Mouse (Mus musculus) MEL (cell line): Measurements from ENCODE around the gene Inpp4a. TPM values are rescaled to one million over a fixed set of nuclear protein-coding genes. Genes with fewer than 3 reads are reported as not detected.

Experiments
- DNase-seq: peaks from one replicate; pipeline ENCODE4 v3.0.0; 2011; ENCODE audit warnings: low read depth, low spot score
- H3K27ac ChIP-seq: 2 replicates; pipeline ENCODE4 v1.5.1; 2012; ENCODE audit warnings: low read depth, mild to moderate bottlenecking, control low read depth, low read length, moderate library complexity; ENCODE audit not compliant: control insufficient read depth
- H3K27me3 ChIP-seq, 2 experiments: fragments of 150-350 bp in 1 of 2; sonication (generic) in 1 of 2; 2 replicates each; pipeline ENCODE4 v1.6.1; 2012; ENCODE audit warnings: low read length in 2 of 2, mild to moderate bottlenecking in 2 of 2, improper control_type of control experiment in 1 of 2, moderate library complexity in 1 of 2; ENCODE audit not compliant: insufficient read depth in 2 of 2, control insufficient read depth in 1 of 2
- H3K36me3 ChIP-seq, 2 experiments: 2 replicates each; pipeline ENCODE4 v1.6.1; 2012 to 2014; ENCODE audit warnings: low read length in 2 of 2, improper control_type of control experiment in 1 of 2, inconsistent platforms in 1 of 2, mild to moderate bottlenecking in 1 of 2; ENCODE audit not compliant: insufficient read depth in 2 of 2, control insufficient read depth in 1 of 2
- H3K4me1 ChIP-seq, 2 experiments: fragments of 150-350 bp in 1 of 2; sonication (generic) in 1 of 2; 2 replicates each; pipeline ENCODE4 v1.6.1; 2012; ENCODE audit warnings: low read length in 2 of 2, improper control_type of control experiment in 1 of 2, mild to moderate bottlenecking in 1 of 2; ENCODE audit not compliant: insufficient read depth in 2 of 2, control insufficient read depth in 1 of 2
- H3K4me3 ChIP-seq, 2 experiments: fragments of 150-350 bp in 1 of 2; sonication (generic) in 1 of 2; 2 replicates each; pipeline ENCODE4 v1.5.1; 2012; ENCODE audit warnings: low read depth in 2 of 2, low read length in 2 of 2, mild to moderate bottlenecking in 2 of 2, moderate library complexity in 2 of 2, control low read depth in 1 of 2, improper control_type of control experiment in 1 of 2; ENCODE audit not compliant: control insufficient read depth in 1 of 2, insufficient read depth in 1 of 2
- H3K79me2 ChIP-seq: 2 replicates; pipeline ENCODE4 v1.6.1; 2012; ENCODE audit warnings: mild to moderate bottlenecking, low read length, moderate library complexity; ENCODE audit not compliant: control insufficient read depth, poor library complexity, insufficient read depth
- H3K9ac ChIP-seq: 2 replicates; pipeline ENCODE4 v1.6.1; 2012; ENCODE audit warnings: low read depth, mild to moderate bottlenecking, control low read depth, low read length, moderate library complexity; ENCODE audit not compliant: control insufficient read depth, poor library complexity, severe bottlenecking
- H3K9me3 ChIP-seq: fragments of 150-350 bp; sonication (generic); replicated peaks from 2 replicates; pipeline ENCODE4 v1.6.1; 2012; ENCODE audit warnings: mild to moderate bottlenecking, low read length, improper control_type of control experiment, moderate library complexity; ENCODE audit not compliant: insufficient read depth
- CHD1 ChIP-seq: IDR thresholded peaks from 2 replicates; pipeline ENCODE4 v1.6.1; 2012; ENCODE audit warnings: low read depth, mild to moderate bottlenecking, inconsistent platforms, low read length, improper control_type of control experiment
- CHD2 ChIP-seq: IDR thresholded peaks from 2 replicates; pipeline ENCODE4 v1.6.1; 2011; ENCODE audit warnings: low read length, improper control_type of control experiment
- CTCF ChIP-seq, 3 experiments: IDR thresholded peaks in 2 of 3; conservative IDR thresholded peaks in 1 of 3; 2 replicates each; pipeline ENCODE4 v1.5.1; 2011 to 2012; ENCODE audit warnings: low read length in 3 of 3, low read depth in 2 of 3, mild to moderate bottlenecking in 2 of 3, improper control_type of control experiment in 1 of 3, inconsistent platforms in 1 of 3, mixed read lengths in 1 of 3, moderate library complexity in 1 of 3; ENCODE audit not compliant: control insufficient read depth in 1 of 3, insufficient read depth in 1 of 3, poor library complexity in 1 of 3, severe bottlenecking in 1 of 3
- E2F4 ChIP-seq: IDR thresholded peaks from 2 replicates; pipeline ENCODE4 v1.6.1; 2011; ENCODE audit warnings: low read depth, low read length, improper control_type of control experiment, borderline replicate concordance
- ELF1 ChIP-seq: IDR thresholded peaks from 2 replicates; pipeline ENCODE4 v1.6.1; 2014; ENCODE audit warnings: low read depth, mild to moderate bottlenecking, inconsistent platforms, low read length, improper control_type of control experiment, moderate library complexity
- GATA1 ChIP-seq: IDR thresholded peaks from 2 replicates; pipeline ENCODE4 v1.6.1; 2011; ENCODE audit warnings: low read depth, low read length, improper control_type of control experiment
- HCFC1 ChIP-seq: IDR thresholded peaks from 2 replicates; pipeline ENCODE4 v1.6.1; 2012; ENCODE audit warnings: low read depth, mild to moderate bottlenecking, inconsistent platforms, low read length, improper control_type of control experiment, moderate library complexity
- JUND ChIP-seq: IDR thresholded peaks from 2 replicates; pipeline ENCODE4 v1.6.1; 2011; ENCODE audit warnings: low read depth, mild to moderate bottlenecking, improper control_type of control experiment, low read length
- KAT2A ChIP-seq: conservative IDR thresholded peaks from 2 replicates; pipeline ENCODE4 v1.6.1; 2012; ENCODE audit warnings: low read depth, low read length, improper control_type of control experiment, inconsistent platforms
- MAX ChIP-seq: IDR thresholded peaks from 2 replicates; pipeline ENCODE4 v1.6.1; 2011; ENCODE audit warnings: low read length, improper control_type of control experiment
- NELFE ChIP-seq: IDR thresholded peaks from 2 replicates; pipeline ENCODE4 v1.6.1; 2011; ENCODE audit warnings: low read depth, low read length, improper control_type of control experiment
- POLR2AphosphoS2 ChIP-seq: IDR thresholded peaks from 2 replicates; pipeline ENCODE4 v1.6.1; 2011; ENCODE audit warnings: low read length, improper control_type of control experiment
- RAD21 ChIP-seq: IDR thresholded peaks from 2 replicates; pipeline ENCODE4 v1.6.1; 2011; ENCODE audit warnings: mild to moderate bottlenecking, low read depth, low read length, improper control_type of control experiment
- RCOR1 ChIP-seq: IDR thresholded peaks from 2 replicates; pipeline ENCODE4 v1.6.1; 2012; ENCODE audit warnings: low read depth, mild to moderate bottlenecking, inconsistent platforms, low read length, improper control_type of control experiment
- SIN3A ChIP-seq: IDR thresholded peaks from 2 replicates; pipeline ENCODE4 v1.6.1; 2012; ENCODE audit warnings: low read length, improper control_type of control experiment, inconsistent platforms
- SMC3 ChIP-seq: IDR thresholded peaks from 2 replicates; pipeline ENCODE4 v1.6.1; 2011; ENCODE audit warnings: low read depth, low read length, improper control_type of control experiment
- TAL1 ChIP-seq: IDR thresholded peaks from 2 replicates; pipeline ENCODE4 v1.6.1; 2012; ENCODE audit warnings: mild to moderate bottlenecking, inconsistent platforms, low read length, moderate library complexity, mixed read lengths
- TBP ChIP-seq: IDR thresholded peaks from 2 replicates; pipeline ENCODE4 v1.8.0; 2011; ENCODE audit warnings: low read depth, low read length, improper control_type of control experiment
- USF1 ChIP-seq: IDR thresholded peaks from 2 replicates; pipeline ENCODE4 v1.6.1; 2014; ENCODE audit warnings: low read depth, mild to moderate bottlenecking, inconsistent platforms, low read length, improper control_type of control experiment, moderate library complexity
- USF2 ChIP-seq, 2 experiments: IDR thresholded peaks; 2 replicates each; pipeline ENCODE4 v1.6.1; 2011 to 2012; ENCODE audit warnings: improper control_type of control experiment in 2 of 2, low read length in 2 of 2, borderline replicate concordance in 1 of 2, inconsistent platforms in 1 of 2, low read depth in 1 of 2, mild to moderate bottlenecking in 1 of 2; ENCODE audit not compliant: insufficient read depth in 1 of 2
- ZC3H11A ChIP-seq: IDR thresholded peaks from 2 replicates; pipeline ENCODE4 v1.6.1; 2012; ENCODE audit warnings: low read depth, mild to moderate bottlenecking, inconsistent platforms, low read length, improper control_type of control experiment
- ZKSCAN1 ChIP-seq: IDR thresholded peaks from 2 replicates; pipeline ENCODE4 v1.6.1; 2012; ENCODE audit warnings: low read depth, mild to moderate bottlenecking, inconsistent platforms, low read length, improper control_type of control experiment, moderate library complexity
- polyA plus RNA-seq, 2 experiments: library from polyadenylated mRNA; stranded (reverse) in 1 of 2; unstranded in 1 of 2; fragments of >175 nt in 1 of 2; fragments of >200 nt in 1 of 2; gene quantifications; 2 replicates each; pipeline versions ENCODE4 v1.2.1 to v1.2.4; 2012; ENCODE audit warnings: low replicate concordance in 2 of 2, low read depth in 1 of 2; ENCODE audit not compliant: insufficient read length in 2 of 2, insufficient read depth in 1 of 2, missing spikeins in 1 of 2
- total RNA-seq: library from RNA; depleted of rRNA; stranded (reverse); fragments of 300-350 nt; gene quantifications from 2 replicates; pipeline ENCODE4 v1.2.3, GENCODE M21; 2012

The Inpp4a gene
- total and polyA plus RNA-seq, 3 experiments = 1.6 to 5.0 TPM; not detected in 1

DNA sequence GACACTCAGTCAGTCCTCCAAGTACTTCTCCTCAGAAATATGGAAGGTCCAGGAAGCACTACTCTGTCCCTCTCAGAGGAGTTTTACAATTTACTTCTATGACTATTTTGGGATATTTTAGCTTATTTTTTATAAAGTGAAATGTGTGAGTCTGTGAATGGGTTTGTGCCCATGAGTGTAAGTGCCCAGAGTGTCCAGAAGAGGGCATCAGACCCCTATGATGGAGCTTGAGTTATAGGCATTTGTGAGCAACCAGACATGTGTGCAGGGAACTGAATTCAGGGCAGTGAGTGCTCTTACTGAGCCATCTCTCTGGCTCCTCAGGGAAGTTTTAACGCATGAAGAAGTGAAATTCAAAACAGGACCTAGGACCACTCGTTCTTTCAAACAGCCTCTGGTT lies 41.2 kb upstream of the Inpp4a start:
- H3K4me3 ChIP-seq = no peak overlapping the region
- no peaks in the 10 kb centered on the region for H3K79me2 ChIP-seq
- H3K9ac ChIP-seq = no peak overlapping the region
- no peaks in the 10 kb centered on the region for H3K4me1 ChIP-seq
- no peaks in the 10 kb centered on the region for H3K9me3 ChIP-seq
- peak; percentile 35 for DNase-seq
- no peaks in the 10 kb centered on the region for H3K36me3 ChIP-seq
- H3K27me3 ChIP-seq = peaks cover 0 to 2% of the 10 kb centered on the region in 2 experiments; a peak in 2 of 4 replicates
- TF ChIP-seq E2F4 = no peak
- no peak for TF ChIP-seq GATA1
- no peak for TF ChIP-seq USF2 (IDR thresholded peaks at IDR 0.05; ENCODE audit: borderline replicate concordance in 1 of 2, insufficient read depth in 1 of 2, low read depth in 1 of 2, low read length in 2 of 2)
- TF ChIP-seq SMC3 = peak; percentile 49
- TF ChIP-seq RAD21 = peak; percentile 59
- TF ChIP-seq SIN3A = no peak
- no peak for TF ChIP-seq RCOR1
- no peak for TF ChIP-seq ELF1
- TF ChIP-seq ZC3H11A = peak; percentile 42
- TF ChIP-seq HCFC1 = no peak
- TF ChIP-seq CTCF (IDR thresholded peaks at IDR 0.05 in 2 of 3, conservative IDR thresholded peaks at IDR 0.05 in 1 of 3; ENCODE audit: control insufficient read depth in 1 of 3, insufficient read depth in 1 of 3, low read depth in 2 of 3, low read length in 3 of 3, poor library complexity in 1 of 3, severe bottlenecking in 1 of 3) = peak; percentile 46 to 59 (median 55)
- no peak for TF ChIP-seq JUND
- TF ChIP-seq CHD2 = no peak
- TF ChIP-seq NELFE = no peak
- no peak overlapping the region for H3K27ac ChIP-seq

DNA sequence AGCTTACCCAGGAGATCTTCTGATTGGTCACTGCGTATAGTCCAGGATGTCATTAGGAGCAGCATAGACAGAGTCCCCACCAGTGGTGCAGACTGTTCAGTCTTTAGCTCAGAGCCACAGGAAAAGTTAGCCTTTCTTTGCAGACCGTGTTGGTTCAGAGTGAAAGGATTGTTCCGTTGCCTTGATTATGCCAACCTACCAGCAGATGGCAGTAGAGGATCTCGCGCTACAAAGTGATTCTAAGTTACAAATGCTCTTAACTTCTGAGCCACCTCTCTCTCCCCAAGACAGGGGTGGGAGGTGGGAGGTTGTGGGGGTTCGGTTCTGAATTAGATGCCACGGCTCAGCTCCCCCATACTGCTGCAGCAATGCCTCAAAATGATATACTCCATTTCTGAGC lies 27.2 kb upstream of the Inpp4a start:
- peaks cover 6 to 8% of the 10 kb centered on the region in 2 experiments for H3K27me3 ChIP-seq
- H3K9ac ChIP-seq = no peak overlapping the region
- 0 out of 4 replicates have a peak, but pooled peaks cover 0 to 4% of the 10 kb centered on the region in 2 experiments for H3K4me1 ChIP-seq
- TF ChIP-seq NELFE = no peak
- no peak for TF ChIP-seq CHD1
- TF ChIP-seq RCOR1 = no peak
- TF ChIP-seq TAL1 = no peak
- TF ChIP-seq CHD2 = no peak
- TF ChIP-seq KAT2A = no peak
- TF ChIP-seq USF1 = no peak
- TF ChIP-seq MAX = no peak
- TF ChIP-seq RAD21 = peak; percentile 91
- TF ChIP-seq HCFC1 = no peak
- TF ChIP-seq POLR2AphosphoS2 = no peak
- TF ChIP-seq ZC3H11A = peak; percentile 88
- no peak for TF ChIP-seq SIN3A
- peak; percentile 60 to 93 (median 91) for TF ChIP-seq CTCF (IDR thresholded peaks at IDR 0.05 in 2 of 3, conservative IDR thresholded peaks at IDR 0.05 in 1 of 3; ENCODE audit: control insufficient read depth in 1 of 3, insufficient read depth in 1 of 3, low read depth in 2 of 3, low read length in 3 of 3, poor library complexity in 1 of 3, severe bottlenecking in 1 of 3)
- TF ChIP-seq SMC3 = peak; percentile 94
- TF ChIP-seq ZKSCAN1 = no peak
- TF ChIP-seq TBP = no peak
- no peak overlapping the region for H3K27ac ChIP-seq
- H3K79me2 ChIP-seq = no peaks in the 10 kb centered on the region
- no peak overlapping the region for H3K4me3 ChIP-seq
- H3K36me3 ChIP-seq = no peaks in the 10 kb centered on the region
- no peaks in the 10 kb centered on the region for H3K9me3 ChIP-seq
- peak; percentile 75 for DNase-seq
